Comparison of ENCODE assay signal across 11 mouse cellular contexts in the genomic region with DNA sequence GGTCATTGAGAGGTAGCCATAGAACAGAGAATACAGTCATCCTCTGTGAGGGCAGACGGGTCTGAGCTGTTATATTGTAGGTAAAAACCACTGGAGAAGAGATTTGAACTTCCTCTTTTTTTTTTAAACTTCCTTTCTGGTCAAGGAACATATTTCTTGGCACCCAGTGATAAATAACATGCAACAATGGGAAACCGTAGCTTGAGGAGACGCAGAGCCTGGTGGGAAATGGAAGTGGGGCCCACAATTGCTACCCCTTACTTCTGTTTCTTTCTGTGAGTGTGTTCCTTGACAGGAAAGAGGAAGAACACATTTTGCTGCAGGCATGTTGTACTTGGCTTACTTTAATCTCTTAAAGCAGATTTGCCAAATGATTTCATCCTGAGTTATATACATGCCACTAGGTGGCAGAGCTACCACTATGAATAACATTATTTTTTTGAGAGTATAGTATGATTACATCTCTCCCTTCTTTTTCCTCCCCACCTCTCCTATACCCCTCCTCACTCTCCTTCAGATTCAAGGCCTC. TPM values are rescaled to one million over a fixed set of nuclear protein-coding genes. Genes with fewer than 3 reads are reported as not detected.
DNase-seq lines count a peak whose midpoint lies in the region; ATAC-seq and TF ChIP-seq lines count a peak whose summit lies in the region.
"Had no signal": no experiment of that assay in that cellular context is flagged by ENCODE, and none has a peak within 500 bp of the region (broad histone marks: within the 10 kb centered on the region; RNA-seq: fewer than 3 reads in every experiment).

No protein-coding gene starts in this region.

- no peak overlapping the region for H3K4me3 ChIP-seq in kidney, adult 2 months (ENCODE audit: insufficient read depth, low read depth, low read length)
- no peak overlapping the region for H3K4me3 ChIP-seq in kidney, embryonic 14.5 days (ENCODE audit: low read length)
- no peak overlapping the region for H3K4me3 ChIP-seq in macrophage (ENCODE audit: inconsistent target)
- H3K4me3 ChIP-seq: embryonic facial prominence, embryonic 15.5 days had no signal

- H3K27ac ChIP-seq in kidney, adult 2 months (ENCODE audit: insufficient read depth, low read depth, low read length), result peak overlapping the region; percentile 31; the same call in 1 of the 2 replicates
- H3K27ac ChIP-seq in kidney, embryonic 14.5 days (ENCODE audit: low read depth, low read length), result no peak overlapping the region
- peak overlapping the region; percentile 13 for H3K27ac ChIP-seq in macrophage
- H3K27ac ChIP-seq: embryonic facial prominence, embryonic 15.5 days had no signal

- no peaks in the 10 kb centered on the region; the same call in 1 of the 2 replicates for H3K4me1 ChIP-seq in kidney, adult 2 months (ENCODE audit: control insufficient read depth, insufficient read depth, low read length)
- H3K4me1 ChIP-seq in kidney, embryonic 14.5 days (ENCODE audit: control insufficient read depth, insufficient read depth, low read length), result no peaks in the 10 kb centered on the region
- H3K4me1 ChIP-seq: embryonic facial prominence, embryonic 15.5 days had no signal

- H3K9ac ChIP-seq in kidney, embryonic 14.5 days (ENCODE audit: low read depth, low read length), result no peak overlapping the region
- H3K9ac ChIP-seq: embryonic facial prominence, embryonic 15.5 days had no signal

- H3K27me3 ChIP-seq in kidney, adult 2 months (replicated peaks; ENCODE audit: control insufficient read depth, insufficient read depth, low read length), result no peaks in the 10 kb centered on the region
- H3K27me3 ChIP-seq in kidney, embryonic 14.5 days (ENCODE audit: control insufficient read depth, insufficient read depth, low read length), result no peaks in the 10 kb centered on the region
- H3K27me3 ChIP-seq: embryonic facial prominence, embryonic 15.5 days had no signal

- DNase-seq in adrenal gland, postnatal 14 days, result peak; percentile 7
- DNase-seq in adrenal gland, adult 18-20 months (ENCODE audit: low spot score in 2 of 2), result no peak
- peak; percentile 25 for DNase-seq in kidney, adult 2 months
- DNase-seq in NIH3T3 (ENCODE audit: low read depth), result peak; percentile 21
- DNase-seq in adrenal gland, adult 2 months, result no peak
- DNase-seq in Muller cell, postnatal 12 days (ENCODE audit: inconsistent ontology term), result no peak
- DNase-seq: heart, postnatal 4 days; thymus, adult 2 months had no signal

- H3K36me3 ChIP-seq in kidney, adult 2 months (ENCODE audit: control insufficient read depth, insufficient read depth, low read length), result no peaks in the 10 kb centered on the region
- H3K36me3 ChIP-seq in kidney, embryonic 14.5 days (ENCODE audit: control insufficient read depth, insufficient read depth, low read length), result no peaks in the 10 kb centered on the region
- H3K36me3 ChIP-seq in macrophage (ENCODE audit: inconsistent target), result no peaks in the 10 kb centered on the region
- H3K36me3 ChIP-seq: embryonic facial prominence, embryonic 15.5 days had no signal

- no peaks in the 10 kb centered on the region for H3K9me3 ChIP-seq in kidney, embryonic 14.5 days (ENCODE audit: control insufficient read depth, low read length)
- H3K9me3 ChIP-seq: embryonic facial prominence, embryonic 15.5 days had no signal

- H3K4me2 ChIP-seq in kidney, embryonic 14.5 days (replicated peaks; ENCODE audit: low read depth, low read length), result no peak overlapping the region
- H3K4me2 ChIP-seq: embryonic facial prominence, embryonic 15.5 days had no signal

- TF ChIP-seq POLR2A in kidney, adult 2 months (IDR thresholded peaks at IDR 0.05; ENCODE audit: low read depth, low read length), result no peak

- peaks cover 76% of the 10 kb centered on the region for H3K79me2 ChIP-seq in macrophage (ENCODE audit: inconsistent target)

- 69% methylated on average over 3 of the region's 3 CpGs for WGBS in kidney, adult 2 months
- 81% methylated on average over 3 of the region's 3 CpGs for WGBS in kidney, embryonic 14.5 days
- WGBS in macrophage (ENCODE audit: missing documents), result 6% methylated on average over 3 of the region's 3 CpGs

- no peak for TF ChIP-seq CTCF in kidney, adult 2 months (conservative IDR thresholded peaks at IDR 0.05; ENCODE audit: insufficient read depth, insufficient read length, low read depth, low read length)

- no peak for ATAC-seq in kidney, embryonic 14.5 days (ENCODE audit: low FRiP score, low TSS enrichment)

RNA-seq across cellular contexts. Expression of a gene that starts 49.2 kb away (rescaled TPM):
- 147 and 191 TPM in 2 replicates for total RNA-seq in adrenal gland, postnatal 14 days (2021)
- total RNA-seq in adrenal gland, adult 18-20 months (2021), result 100 to 1,000 TPM; 143 to 157 TPM
- polyA plus RNA-seq in kidney, adult 2 months (2012; rRNA removed), result 82.2 and 101 TPM in 2 replicates
- polyA plus RNA-seq in kidney, embryonic 14.5 days (2014; fragmentation: Nextera tagmentation; extraction: Ambion mirVana), result 70.2 and 112 TPM in 2 replicates
- 1,000 to 10,000 TPM in 2 of 26 experiments, 100 to 1,000 TPM in 24; 166 to 1,263 (median 461) TPM for total RNA-seq in macrophage (2018; cell fraction: chromatin; rRNA removed)
- total RNA-seq in macrophage (2018; cell fraction: cytosol; rRNA removed), result 100 to 1,000 TPM; 404 to 776 (median 572) TPM
- 1,000 to 10,000 TPM in 3 of 26 experiments, 100 to 1,000 TPM in 23; 289 to 1,349 (median 715) TPM for total RNA-seq in macrophage (2018; cell fraction: nucleus; rRNA removed)
- 338 to 532 TPM (median 499 TPM) in 3 replicates for polyA plus RNA-seq in macrophage (2018)
- 100 to 1,000 TPM; 137 to 173 TPM for total RNA-seq in adrenal gland, adult 2 months (2021)
- polyA plus RNA-seq in adrenal gland, adult 2 months (2012; rRNA removed), result 66.0 and 73.9 TPM in 2 replicates

Comparison
In these comparisons a context has a peak if more than half of its experiments do, and no peak if none do; other contexts are left out.
1. DNase-seq: peak in adrenal gland, postnatal 14 days (single experiment), kidney, adult 2 months (single experiment) and NIH3T3 (single experiment); none in adrenal gland, adult 18-20 months (0 of 2), adrenal gland, adult 2 months (single experiment) and Muller cell, postnatal 12 days (single experiment).